Mouse (Mus musculus): ENCODE results near the gene Slc22a23.

The Slc22a23 gene

GRCm38 (mm10) chr13:34270886-34271602 lies 73.9 kb downstream of the Slc22a23 start:
- DNase-seq (ENCODE audit: extremely low read depth, low read depth): no peak

- DNase-seq (ENCODE audit: extremely low read depth, low read depth): no peak
These were observed 75.5 kb downstream of the Slc22a23 start for GRCm38 (mm10) chr13:34269376-34269991.

GRCm38 (mm10) chr13:34266942-34267660 lies 77.9 kb downstream of the Slc22a23 start:
- DNase-seq (ENCODE audit: extremely low read depth, low read depth): no peak

- no peak for DNase-seq (ENCODE audit: extremely low read depth, low read depth)
These were observed 78.9 kb downstream of the Slc22a23 start for GRCm38 (mm10) chr13:34266067-34266466.

- DNase-seq (ENCODE audit: extremely low read depth, low read depth): no peak
These were observed 79.4 kb downstream of the Slc22a23 start for GRCm38 (mm10) chr13:34265576-34265975.

GRCm38 (mm10) chr13:34265022-34265565 lies 79.9 kb downstream of the Slc22a23 start:
- no peak for DNase-seq (ENCODE audit: extremely low read depth, low read depth)

- DNase-seq (ENCODE audit: extremely low read depth, low read depth): no peak
These were observed 80.5 kb downstream of the Slc22a23 start for GRCm38 (mm10) chr13:34264508-34264907.

GRCm38 (mm10) chr13:34258765-34259164 lies 86.2 kb downstream of the Slc22a23 start:
- no peak for DNase-seq (ENCODE audit: extremely low read depth, low read depth)

GRCm38 (mm10) chr13:34257177-34257576 lies 87.8 kb downstream of the Slc22a23 start:
- no peak for DNase-seq (ENCODE audit: extremely low read depth, low read depth)

GRCm38 (mm10) chr13:34256676-34257075 lies 88.3 kb downstream of the Slc22a23 start:
- no peak for DNase-seq (ENCODE audit: extremely low read depth, low read depth)

- peak; percentile 32 for DNase-seq (ENCODE audit: extremely low read depth, low read depth)
These were observed 89.7 kb downstream of the Slc22a23 start for GRCm38 (mm10) chr13:34255297-34255696.

GRCm38 (mm10) chr13:34254691-34255090 lies 90.3 kb downstream of the Slc22a23 start:
- peak; percentile 22 for DNase-seq (ENCODE audit: extremely low read depth, low read depth)

GRCm38 (mm10) chr13:34253736-34254135 lies 91.2 kb downstream of the Slc22a23 start:
- peak; percentile 50 for DNase-seq (ENCODE audit: extremely low read depth, low read depth)

GRCm38 (mm10) chr13:34248941-34249920 lies 95.8 kb downstream of the Slc22a23 start:
- DNase-seq (ENCODE audit: extremely low read depth, low read depth): no peak

GRCm38 (mm10) chr13:34248107-34248506 lies 96.9 kb downstream of the Slc22a23 start:
- no peak for DNase-seq (ENCODE audit: extremely low read depth, low read depth)

- no peak for DNase-seq (ENCODE audit: extremely low read depth, low read depth)
These were observed 98.2 kb downstream of the Slc22a23 start for GRCm38 (mm10) chr13:34246821-34247220.

- no peak for DNase-seq (ENCODE audit: extremely low read depth, low read depth)
These were observed 99.8 kb downstream of the Slc22a23 start for GRCm38 (mm10) chr13:34245216-34245615.

- no peak for DNase-seq (ENCODE audit: extremely low read depth, low read depth)
These were observed 100.8 kb downstream of the Slc22a23 start for GRCm38 (mm10) chr13:34244186-34244585.

- no peak for DNase-seq (ENCODE audit: extremely low read depth, low read depth)
These were observed 102.8 kb downstream of the Slc22a23 start for GRCm38 (mm10) chr13:34242211-34242610.

- DNase-seq (ENCODE audit: extremely low read depth, low read depth): no peak
These were observed 104.9 kb downstream of the Slc22a23 start for GRCm38 (mm10) chr13:34240087-34240428.

All from MEL-GATA-1-ER (cell line).